Mouse (Mus musculus): ENCODE data around the gene Farp2.

- TF ChIP-seq CTCF (IDR thresholded peaks at IDR 0.05; ENCODE audit: low read depth) (no peak), EP300 (IDR thresholded peaks at IDR 0.05; ENCODE audit: low read depth) (no peak)
Measured at GRCm38 (mm10) chr1:93521491-93521890, 9.6 kb downstream of the Farp2 start.

Measured in heart, postnatal 0 days (tissue).